Mouse (Mus musculus) midbrain, postnatal 0 days (tissue): ENCODE measurements around the gene Carns1. TPM values are rescaled to one million over a fixed set of nuclear protein-coding genes. Genes with fewer than 3 reads are reported as not detected.

Source experiments
- ATAC-seq: fragments of 200-750 bp; cut with Nextera tagmentation; 2 replicates; pipeline ENCODE4 v1.8.0; 2017; ENCODE audit warnings: moderate number of reproducible peaks, mild to moderate bottlenecking, moderate TSS enrichment, moderate library complexity; ENCODE audit not compliant: low FRiP score
- DNase-seq: peaks from one replicate; pipeline ENCODE4 v3.0.0-alpha.2; 2015; ENCODE audit warnings: low spot score
- H3K27ac ChIP-seq: fragments of 300-500 bp; sonication (generic); 2 replicates; pipeline ENCODE4 v1.5.1; 2014; ENCODE audit warnings: low read depth, mild to moderate bottlenecking, low read length, mixed read lengths
- H3K27me3 ChIP-seq: fragments of 300-500 bp; sonication (generic); 2 replicates; pipeline ENCODE4 v1.6.1; 2014; ENCODE audit warnings: low read length, control low read depth, mixed read lengths; ENCODE audit not compliant: insufficient read depth
- H3K36me3 ChIP-seq: fragments of 300-500 bp; sonication (generic); 2 replicates; pipeline ENCODE4 v1.6.1; 2014; ENCODE audit warnings: low read length, control low read depth, mixed read lengths; ENCODE audit not compliant: insufficient read depth
- H3K4me1 ChIP-seq: fragments of 300-500 bp; sonication (generic); 2 replicates; pipeline ENCODE4 v1.6.1; 2014; ENCODE audit warnings: mild to moderate bottlenecking, control low read depth, antibody characterized with exemption, low read length, mixed read lengths; ENCODE audit not compliant: insufficient read depth
- H3K4me2 ChIP-seq: fragments of 300-500 bp; sonication (generic); 2 replicates; pipeline ENCODE4 v1.6.1; 2014; ENCODE audit warnings: low read depth, mild to moderate bottlenecking, low read length, mixed read lengths; ENCODE audit not compliant: poor library complexity, severe bottlenecking
- H3K4me3 ChIP-seq: fragments of 300-500 bp; sonication (generic); 2 replicates; pipeline ENCODE4 v1.5.1; 2014; ENCODE audit warnings: low read depth, mild to moderate bottlenecking, low read length, moderate library complexity
- H3K9ac ChIP-seq: fragments of 300-500 bp; sonication (generic); replicated peaks from 2 replicates; pipeline ENCODE4 v1.6.1; 2014; ENCODE audit warnings: mild to moderate bottlenecking, low read length, moderate library complexity, mixed read lengths; ENCODE audit not compliant: poor library complexity, severe bottlenecking
- H3K9me3 ChIP-seq: fragments of 300-500 bp; sonication (generic); 2 replicates; pipeline ENCODE4 v1.6.1; 2016; ENCODE audit warnings: low read length, control low read depth
- CTCF ChIP-seq: IDR thresholded peaks from 2 replicates; pipeline ENCODE4 v1.5.1; 2016; ENCODE audit warnings: antibody characterized with exemption, mild to moderate bottlenecking
- WGBS: fragments of 180-500 bp; shearing (Covaris S2); extraction: QIAGEN DNeasy Blood & Tissue Kit; methylation state at CpG from one replicate; pipeline ENCODE4 v1.1.7; 2014; 5-methylcytosine and 5-hydroxymethylcytosine counted together
- polyA plus RNA-seq: library from polyadenylated mRNA; unstranded; fragments of >200 nt; fragmentation: Nextera tagmentation; extraction: Ambion mirVana; gene quantifications from 2 replicates; pipeline ENCODE4 v1.2.1, GENCODE M21; 2015
- total RNA-seq: library from RNA; depleted of rRNA; stranded (reverse); fragments of >200 nt; gene quantifications from 2 replicates; pipeline ENCODE4 v1.2.3, GENCODE M21; 2014

Gene Carns1
- total and polyA plus RNA-seq, 2 experiments from 2014 or later, result 6.6 to 6.9 TPM

- no peak for TF ChIP-seq CTCF
- Histone ChIP-seq H3K9ac (no peak overlapping the region), H3K27ac (no peak overlapping the region), H3K4me3 (no peak overlapping the region), H3K27me3 (no peaks in the 10 kb centered on the region), H3K4me2 (no peak overlapping the region), H3K9me3 (no peaks in the 10 kb centered on the region), H3K4me1 (peaks cover 4% of the 10 kb centered on the region; the same call in 1 of the 2 replicates), H3K36me3 (no peaks in the 10 kb centered on the region)
- ATAC-seq (no peak), DNase-seq (no peak)
- WGBS, result 65% methylated on average over 2 of the region's 2 CpGs
Observed at GRCm38 (mm10) chr19:4183689-4184088, 8.4 kb upstream of the Carns1 start.

- no peak overlapping the region for H3K9ac ChIP-seq
- H3K9me3 ChIP-seq, result no peaks in the 10 kb centered on the region
- DNase-seq (peak; percentile 79), ATAC-seq (no peak)
- H3K27me3 ChIP-seq, result no peaks in the 10 kb centered on the region
- no peaks in the 10 kb centered on the region for H3K36me3 ChIP-seq
- H3K4me1 ChIP-seq, result peaks cover 4% of the 10 kb centered on the region; the same call in 1 of the 2 replicates
- WGBS, result 40% methylated on average over 3 of the region's 3 CpGs
- no peak for TF ChIP-seq CTCF
- no peak overlapping the region for H3K27ac ChIP-seq
- no peak overlapping the region for H3K4me2 ChIP-seq
- no peak overlapping the region for H3K4me3 ChIP-seq
Observed at GRCm38 (mm10) chr19:4181892-4182291, 6.6 kb upstream of the Carns1 start.

GRCm38 (mm10) chr19:4180411-4180810 is 5.1 kb upstream of the Carns1 start:
- no peaks in the 10 kb centered on the region for H3K9me3 ChIP-seq
- H3K4me2 ChIP-seq, result no peak overlapping the region
- TF ChIP-seq CTCF, result no peak
- no peak for ATAC-seq
- no peak overlapping the region for H3K27ac ChIP-seq
- peaks cover 4% of the 10 kb centered on the region; the same call in 1 of the 2 replicates for H3K4me1 ChIP-seq
- no peak overlapping the region for H3K9ac ChIP-seq
- WGBS, result 88% methylated on average over 7 of the region's 7 CpGs
- H3K27me3 ChIP-seq, result no peaks in the 10 kb centered on the region
- H3K36me3 ChIP-seq, result no peaks in the 10 kb centered on the region
- no peak for DNase-seq
- no peak overlapping the region for H3K4me3 ChIP-seq

GRCm38 (mm10) chr19:4172925-4173324 is 2.4 kb downstream of the Carns1 start:
- no peak overlapping the region for H3K27ac ChIP-seq
- WGBS, result 56% methylated on average over 11 of the region's 11 CpGs
- H3K4me1 ChIP-seq, result no peaks in the 10 kb centered on the region
- DNase-seq, result no peak
- no peak for ATAC-seq
- H3K36me3 ChIP-seq, result no peaks in the 10 kb centered on the region
- 0 out of 2 replicates have a peak overlapping the region, but pooled peaks have one; percentile 13 for H3K9ac ChIP-seq
- H3K27me3 ChIP-seq, result no peaks in the 10 kb centered on the region
- no peaks in the 10 kb centered on the region for H3K9me3 ChIP-seq
- peak; percentile 15; the same call in 1 of the 2 replicates for TF ChIP-seq CTCF
- H3K4me3 ChIP-seq, result no peak overlapping the region
- no peak overlapping the region for H3K4me2 ChIP-seq

- Histone ChIP-seq H3K4me1 (no peaks in the 10 kb centered on the region), H3K4me2 (no peak overlapping the region), H3K4me3 (no peak overlapping the region), H3K27me3 (no peaks in the 10 kb centered on the region), H3K36me3 (no peaks in the 10 kb centered on the region), H3K9me3 (no peaks in the 10 kb centered on the region), H3K9ac (no peak overlapping the region), H3K27ac (no peak overlapping the region)
- ATAC-seq (no peak), DNase-seq (no peak)
- no peak for TF ChIP-seq CTCF
- WGBS, result 64% methylated on average over 13 of the region's 13 CpGs
Observed at GRCm38 (mm10) chr19:4171393-4172290, 3.6 kb downstream of the Carns1 start.

GRCm38 (mm10) chr19:4170723-4171392 is 4.4 kb downstream of the Carns1 start:
- H3K9ac ChIP-seq, result no peak overlapping the region
- no peaks in the 10 kb centered on the region for H3K27me3 ChIP-seq
- no peaks in the 10 kb centered on the region for H3K4me1 ChIP-seq
- ATAC-seq (no peak), DNase-seq (no peak)
- 93% methylated on average over 10 of the region's 10 CpGs for WGBS
- no peak overlapping the region for H3K4me3 ChIP-seq
- TF ChIP-seq CTCF, result 0 out of 2 replicates have a peak, but pooled peaks have one; percentile 5
- no peak overlapping the region for H3K4me2 ChIP-seq
- no peaks in the 10 kb centered on the region for H3K9me3 ChIP-seq
- H3K36me3 ChIP-seq, result no peaks in the 10 kb centered on the region
- H3K27ac ChIP-seq, result no peak overlapping the region
